Mouse (Mus musculus) ES-E14 (cell line): Measurements from ENCODE around the gene Brf1.

Source experiments
- CHD2 ChIP-seq: IDR thresholded peaks from 2 replicates; pipeline ENCODE4 v1.6.1; 2014; ENCODE audit warnings: mild to moderate bottlenecking, low read depth, low read length, inconsistent platforms
- HCFC1 ChIP-seq: IDR thresholded peaks from 2 replicates; pipeline ENCODE4 v1.6.1; 2012; ENCODE audit warnings: low read length, inconsistent platforms, borderline replicate concordance; ENCODE audit not compliant: insufficient read depth
- ZC3H11A ChIP-seq: IDR thresholded peaks from 2 replicates; pipeline ENCODE4 v1.6.1; 2012; ENCODE audit warnings: low read depth, mild to moderate bottlenecking, inconsistent platforms, low read length, borderline replicate concordance
- ZNF384 ChIP-seq: IDR thresholded peaks from 2 replicates; pipeline ENCODE4 v1.6.1; 2012; ENCODE audit warnings: low read depth, low read length, inconsistent platforms

GRCm38 (mm10) chr12:113014561-113015556 lies 14.4 kb upstream of the Brf1 start:
- TF ChIP-seq ZC3H11A: no peak
- no peak for TF ChIP-seq CHD2
- TF ChIP-seq ZNF384: no peak
- peak; percentile 35; the same call in 1 of the 2 replicates for TF ChIP-seq HCFC1
